8 mouse cellular contexts compared by ENCODE assay signal in genomic region chr2:31823933-31824730, GRCm38 (mm10). TPM values are rescaled to one million over a fixed set of nuclear protein-coding genes. Genes with fewer than 3 reads are reported as not detected.
DNase-seq lines count a peak whose midpoint lies in the region; ATAC-seq and TF ChIP-seq lines count a peak whose summit lies in the region.

No protein-coding gene starts in this region.

- WGBS in midbrain, embryonic 15.5 days: 63% methylated on average over 12 of the region's 15 CpGs

- peak; percentile 69; the same call in 1 of the 2 replicates for TF ChIP-seq CTCF in embryonic fibroblast, embryonic 13.5 days (IDR thresholded peaks at IDR 0.05; ENCODE audit: borderline replicate concordance, insufficient read depth, low read length)

- DNase-seq in cerebellum, adult 18-20 months: peak; percentile 40 to 44
- DNase-seq in right cerebral cortex, adult 18-20 months: peak; percentile 39
- no peak for DNase-seq in right cerebral cortex, postnatal 36 days (ENCODE audit: low spot score in 2 of 2)
- no peak for DNase-seq in urinary bladder, adult 2 months (ENCODE audit: low spot score)

- no peak overlapping the region for H3K4me3 ChIP-seq in embryonic fibroblast, embryonic 13.5 days (ENCODE audit: insufficient read depth, low read length)
- no peak overlapping the region for H3K4me3 ChIP-seq in midbrain, embryonic 15.5 days

- no peaks in the 10 kb centered on the region for H3K27me3 ChIP-seq in midbrain, embryonic 15.5 days (replicated peaks)

- H3K27ac ChIP-seq in embryonic fibroblast, embryonic 13.5 days (ENCODE audit: insufficient read depth, low read length): no peak overlapping the region
- peak overlapping the region; percentile 79; the same call in 1 of the 2 replicates for H3K27ac ChIP-seq in midbrain, embryonic 15.5 days

- no peak for TF ChIP-seq POLR2A in embryonic fibroblast, embryonic 13.5 days (IDR thresholded peaks at IDR 0.05; ENCODE audit: low read depth, low read length)

- H3K9ac ChIP-seq in midbrain, embryonic 15.5 days: no peak overlapping the region

- ATAC-seq in cerebellum, adult (ENCODE audit: insufficient number of reproducible peaks, low FRiP score, low TSS enrichment): no peak
- no peak for ATAC-seq in midbrain, embryonic 15.5 days (replicated peaks)
- ATAC-seq in frontal cortex, adult (ENCODE audit: low TSS enrichment): no peak

- H3K4me1 ChIP-seq in embryonic fibroblast, embryonic 13.5 days (ENCODE audit: control insufficient read depth, insufficient read depth, low read length): peaks cover 3% of the 10 kb centered on the region; the same call in 1 of the 2 replicates
- peaks cover 41% of the 10 kb centered on the region for H3K4me1 ChIP-seq in midbrain, embryonic 15.5 days

- H3K36me3 ChIP-seq in midbrain, embryonic 15.5 days (replicated peaks): no peaks in the 10 kb centered on the region

- H3K9me3 ChIP-seq in midbrain, embryonic 15.5 days: no peaks in the 10 kb centered on the region

- H3K4me2 ChIP-seq in midbrain, embryonic 15.5 days: no peak overlapping the region

RNA-seq across cellular contexts. Expression of gene Qrfp, which starts 13.8 kb away (rescaled TPM):
- not detected in 2 replicates for polyA plus RNA-seq in embryonic fibroblast, embryonic 13.5 days (2011; ENCODE audit: insufficient read length, low read depth, missing spikeins)
- polyA plus RNA-seq in midbrain, embryonic 15.5 days (2015; fragmentation: Nextera tagmentation; extraction: Ambion mirVana): 0.05 and 0.09 TPM in 2 replicates
- polyA plus RNA-seq in urinary bladder, adult 2 months (2012; rRNA removed): 0.03 TPM in 2 replicates

RNA-seq across cellular contexts. Expression of gene Fibcd1, which starts 21.7 kb away (rescaled TPM):
- polyA plus RNA-seq in embryonic fibroblast, embryonic 13.5 days (2011; ENCODE audit: insufficient read length, low read depth, missing spikeins): 0.11 TPM in 1 of 2 replicates, not detected in the other
- polyA plus RNA-seq in midbrain, embryonic 15.5 days (2015; fragmentation: Nextera tagmentation; extraction: Ambion mirVana): 19.6 and 20.2 TPM in 2 replicates
- 0.01 and 0.04 TPM in 2 replicates for polyA plus RNA-seq in urinary bladder, adult 2 months (2012; rRNA removed)

Comparison
In these comparisons a context has a peak if more than half of its experiments do, and no peak if none do; other contexts are left out.
1. DNase-seq: peak in cerebellum, adult 18-20 months (2 of 2) and right cerebral cortex, adult 18-20 months (single experiment); none in right cerebral cortex, postnatal 36 days (0 of 2) and urinary bladder, adult 2 months (single experiment).
2. RNA of gene Fibcd1, which starts 21.7 kb away (polyA plus RNA-seq): 19.6 to 20.2 TPM in midbrain, embryonic 15.5 days; 0.11 TPM in embryonic fibroblast, embryonic 13.5 days and 0.01 to 0.04 TPM in urinary bladder, adult 2 months; every median in the first group is over 10 times any median in the second.